Mouse (Mus musculus) intestine, postnatal 0 days (tissue): Measurements from ENCODE around the gene Negr1. TPM values are rescaled to one million over a fixed set of nuclear protein-coding genes. Genes with fewer than 3 reads are reported as not detected.

ENCODE experiments used
- ATAC-seq: fragments of 200-750 bp; cut with Nextera tagmentation; 2 replicates; pipeline ENCODE4 v1.8.0; 2017; ENCODE audit warnings: mild to moderate bottlenecking, moderate TSS enrichment, moderate library complexity
- H3K27ac ChIP-seq: fragments of 300-500 bp; sonication (generic); 2 replicates; pipeline ENCODE4 v1.5.1; 2014; ENCODE audit warnings: mild to moderate bottlenecking, low read depth, low read length, moderate library complexity
- H3K27me3 ChIP-seq: fragments of 300-500 bp; sonication (generic); replicated peaks from 2 replicates; pipeline ENCODE4 v1.6.1; 2014; ENCODE audit warnings: low read length, mixed read lengths; ENCODE audit not compliant: control insufficient read depth, insufficient read depth
- H3K36me3 ChIP-seq: fragments of 300-500 bp; sonication (generic); 2 replicates; pipeline ENCODE4 v1.6.1; 2014; ENCODE audit warnings: mild to moderate bottlenecking, moderate library complexity; ENCODE audit not compliant: control insufficient read depth, insufficient read depth
- H3K4me1 ChIP-seq: fragments of 300-500 bp; sonication (generic); replicated peaks from 2 replicates; pipeline ENCODE4 v1.6.1; 2014; ENCODE audit warnings: antibody characterized with exemption, low read length, mixed read lengths; ENCODE audit not compliant: control insufficient read depth, insufficient read depth
- H3K4me2 ChIP-seq: fragments of 300-500 bp; sonication (generic); replicated peaks from 2 replicates; pipeline ENCODE4 v1.6.1; 2014; ENCODE audit warnings: low read depth, mild to moderate bottlenecking, moderate library complexity
- H3K4me3 ChIP-seq: fragments of 300-500 bp; sonication (generic); 2 replicates; pipeline ENCODE4 v1.5.1; 2014; ENCODE audit warnings: low read depth, low read length
- H3K9ac ChIP-seq: fragments of 300-500 bp; sonication (generic); 2 replicates; pipeline ENCODE4 v1.6.1; 2014; ENCODE audit warnings: mild to moderate bottlenecking, low read depth, low read length
- H3K9me3 ChIP-seq: fragments of 300-500 bp; sonication (generic); 2 replicates; pipeline ENCODE4 v1.6.1; 2016; ENCODE audit warnings: mixed run types; ENCODE audit not compliant: control insufficient read depth
- CTCF ChIP-seq: sonication (generic); IDR thresholded peaks from 2 replicates; pipeline ENCODE4 v1.5.1; 2016; ENCODE audit warnings: low read depth, mild to moderate bottlenecking, control low read depth, antibody characterized with exemption, moderate library complexity
- WGBS: fragments of 180-500 bp; shearing (Covaris S2); extraction: QIAGEN DNeasy Blood & Tissue Kit; methylation state at CpG from one replicate; pipeline ENCODE4 v1.1.7; 2014; 5-methylcytosine and 5-hydroxymethylcytosine counted together
- polyA plus RNA-seq: library from polyadenylated mRNA; unstranded; fragments of >200 nt; fragmentation: Nextera tagmentation; extraction: Ambion mirVana; gene quantifications from 2 replicates; pipeline ENCODE4 v1.2.1, GENCODE M21; 2015

The Negr1 gene
- polyA plus RNA-seq, 1 experiment from 2014 or later = 2.0 TPM

DNA sequence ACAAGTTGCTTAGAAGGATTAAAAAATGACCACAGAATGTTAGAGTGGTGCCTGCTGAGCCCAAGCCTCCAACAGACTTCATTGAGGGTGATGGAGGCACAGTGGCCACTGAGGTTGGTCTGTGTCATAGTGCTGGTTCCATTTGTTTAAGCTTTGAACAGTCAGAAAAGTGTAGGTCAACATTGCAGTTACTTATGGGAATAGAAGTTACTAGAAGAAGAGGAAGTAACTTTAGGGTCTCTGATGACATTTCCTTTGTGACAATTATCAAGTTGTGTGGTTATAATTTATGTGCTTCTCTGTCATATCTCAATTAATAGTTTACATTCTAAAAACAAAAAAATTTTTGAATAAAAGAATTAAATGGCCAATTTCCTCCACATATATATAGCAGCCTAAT, 719.7 kb downstream of the Negr1 start:
- Histone ChIP-seq H3K27ac (no peak overlapping the region), H3K4me3 (no peak overlapping the region), H3K4me2 (no peak overlapping the region), H3K27me3 (no peaks in the 10 kb centered on the region), H3K36me3 (no peaks in the 10 kb centered on the region), H3K9me3 (no peaks in the 10 kb centered on the region), H3K9ac (no peak overlapping the region), H3K4me1 (no peaks in the 10 kb centered on the region)
- ATAC-seq = no peak
- TF ChIP-seq CTCF = no peak

- no peaks in the 10 kb centered on the region for H3K27me3 ChIP-seq
- WGBS = 73% methylated on average over 1 of the region's 1 CpGs
- no peaks in the 10 kb centered on the region for H3K9me3 ChIP-seq
- no peak overlapping the region for H3K9ac ChIP-seq
- no peak overlapping the region for H3K27ac ChIP-seq
- TF ChIP-seq CTCF = no peak
- H3K4me1 ChIP-seq = no peaks in the 10 kb centered on the region
- no peak for ATAC-seq
- H3K36me3 ChIP-seq = no peaks in the 10 kb centered on the region
- H3K4me3 ChIP-seq = no peak overlapping the region
- no peak overlapping the region for H3K4me2 ChIP-seq
These were observed 729.7 kb downstream of the Negr1 start for GRCm38 (mm10) chr3:157291286-157291685.

DNA sequence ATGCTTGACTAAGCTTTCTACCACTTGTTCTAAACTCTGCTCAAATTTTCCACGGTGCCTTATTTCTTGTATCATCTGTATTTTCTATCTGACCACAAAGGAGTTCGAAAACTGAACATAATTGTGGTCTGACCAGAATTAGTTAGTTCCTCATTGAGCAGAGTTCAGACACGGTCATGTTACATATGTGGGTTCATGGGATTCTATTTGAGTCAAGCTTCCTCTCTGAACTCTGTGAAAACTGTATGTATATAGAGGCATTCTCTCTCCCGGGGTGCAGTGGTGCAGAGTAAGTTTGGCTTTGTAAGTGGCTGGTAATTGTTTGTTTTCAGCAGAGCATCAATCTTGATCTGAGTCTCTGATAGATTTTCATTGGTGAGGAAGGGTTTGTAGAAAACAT, 735.6 kb downstream of the Negr1 start:
- H3K4me3 ChIP-seq = no peak overlapping the region
- H3K36me3 ChIP-seq = no peaks in the 10 kb centered on the region
- H3K27ac ChIP-seq = no peak overlapping the region
- no peak for ATAC-seq
- no peak overlapping the region for H3K9ac ChIP-seq
- no peak for TF ChIP-seq CTCF
- 78% methylated on average over 4 of the region's 4 CpGs for WGBS
- no peak overlapping the region for H3K4me2 ChIP-seq
- no peaks in the 10 kb centered on the region for H3K4me1 ChIP-seq
- H3K9me3 ChIP-seq = no peaks in the 10 kb centered on the region
- H3K27me3 ChIP-seq = no peaks in the 10 kb centered on the region

DNA sequence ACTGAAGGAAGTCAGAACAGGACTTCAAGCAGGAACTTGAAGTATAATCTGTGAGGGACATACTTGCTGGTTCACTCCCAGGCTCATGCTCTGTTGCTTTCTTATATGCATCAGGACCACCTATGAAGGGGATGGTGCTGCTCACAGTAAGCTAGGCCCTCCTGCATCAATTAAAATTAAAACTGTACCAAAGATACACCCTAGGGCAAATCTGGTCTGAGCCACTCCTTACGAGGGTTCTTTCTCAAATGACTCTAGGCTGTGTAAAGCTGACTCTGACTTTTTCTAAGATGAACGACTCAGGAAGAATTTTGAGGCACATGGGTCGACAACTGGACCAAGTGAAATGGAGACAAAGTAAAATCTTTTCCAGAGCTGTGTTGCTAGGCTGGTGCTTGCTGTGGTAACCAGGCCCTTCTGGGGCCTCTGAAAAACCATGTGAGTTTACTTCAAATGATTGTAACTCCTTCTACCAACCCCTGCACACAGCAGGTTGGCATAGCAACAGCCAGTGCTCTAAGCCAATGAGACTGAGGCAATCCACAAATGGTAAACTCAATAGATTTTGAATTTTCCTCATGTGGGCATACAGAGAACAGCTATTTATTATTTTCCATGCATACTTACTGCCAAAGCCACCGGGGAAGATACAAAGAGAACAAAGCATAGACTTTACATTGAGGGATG, 742.0 kb downstream of the Negr1 start:
- no peaks in the 10 kb centered on the region for H3K36me3 ChIP-seq
- no peak for TF ChIP-seq CTCF
- no peaks in the 10 kb centered on the region for H3K9me3 ChIP-seq
- H3K4me2 ChIP-seq = no peak overlapping the region
- no peak overlapping the region for H3K4me3 ChIP-seq
- ATAC-seq = no peak
- 66% methylated on average over 4 of the region's 4 CpGs for WGBS
- H3K9ac ChIP-seq = no peak overlapping the region
- H3K27ac ChIP-seq = no peak overlapping the region
- H3K4me1 ChIP-seq = no peaks in the 10 kb centered on the region
- no peaks in the 10 kb centered on the region for H3K27me3 ChIP-seq

DNA sequence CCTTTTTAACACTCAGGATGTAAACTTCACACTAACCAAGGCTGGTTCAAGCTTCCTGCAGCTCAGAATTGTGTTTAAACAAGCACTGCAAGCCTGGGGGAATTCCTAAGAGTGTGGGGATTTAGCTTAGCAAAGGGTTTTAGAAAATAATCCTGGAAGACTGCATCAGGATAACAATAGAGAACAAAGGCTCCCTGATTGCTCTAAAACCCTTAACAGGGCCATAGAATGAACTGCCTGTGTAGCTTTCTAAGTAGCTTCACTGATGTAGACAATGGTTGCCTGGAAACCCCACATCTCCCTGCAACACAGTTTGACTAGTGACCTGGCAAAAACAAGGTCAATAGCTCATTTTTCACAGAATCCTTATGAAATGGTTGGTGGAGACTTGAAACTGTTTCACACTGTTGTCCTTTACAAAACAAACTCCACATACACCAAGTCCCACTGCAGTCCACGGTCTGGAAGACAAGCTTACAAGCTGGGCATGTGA, 759.5 kb downstream of the Negr1 start:
- Histone ChIP-seq H3K36me3 (no peaks in the 10 kb centered on the region), H3K9me3 (no peaks in the 10 kb centered on the region), H3K4me3 (no peak overlapping the region), H3K27me3 (no peaks in the 10 kb centered on the region), H3K27ac (no peak overlapping the region), H3K4me1 (no peaks in the 10 kb centered on the region), H3K4me2 (no peak overlapping the region), H3K9ac (no peak overlapping the region)
- WGBS = 43% methylated on average over 1 of the region's 1 CpGs
- no peak for ATAC-seq
- TF ChIP-seq CTCF = no peak

- Histone ChIP-seq H3K27ac (no peak overlapping the region), H3K36me3 (no peaks in the 10 kb centered on the region), H3K4me1 (no peaks in the 10 kb centered on the region), H3K27me3 (no peaks in the 10 kb centered on the region), H3K9me3 (no peaks in the 10 kb centered on the region), H3K4me2 (no peak overlapping the region), H3K4me3 (no peak overlapping the region), H3K9ac (no peak overlapping the region)
- ATAC-seq = no peak
- WGBS = 41% methylated on average over 1 of the region's 1 CpGs
- TF ChIP-seq CTCF = no peak
These were observed 760.2 kb downstream of the Negr1 start for GRCm38 (mm10) chr3:157321834-157322233.
